Mouse (Mus musculus) stomach, embryonic 15.5 days (tissue): ENCODE data around the gene Pck2. TPM values are rescaled to one million over a fixed set of nuclear protein-coding genes. Genes with fewer than 3 reads are reported as not detected.
A peak's percentile ranks its signal among the peaks of the same experiment; 100 is the strongest.

Experiments used
- ATAC-seq: fragments of 200-750 bp; cut with Nextera tagmentation; 2 replicates; pipeline ENCODE4 v1.8.0; 2017; ENCODE audit warnings: low read depth, moderate number of reproducible peaks, moderate TSS enrichment; ENCODE audit not compliant: insufficient read depth, low FRiP score
- H3K27ac ChIP-seq: fragments of 300-500 bp; sonication (generic); 2 replicates; pipeline ENCODE4 v1.5.1; 2015; ENCODE audit warnings: mild to moderate bottlenecking, inconsistent platforms
- H3K27me3 ChIP-seq: fragments of 300-500 bp; sonication (generic); replicated peaks from 2 replicates; pipeline ENCODE4 v1.6.1; 2015; ENCODE audit warnings: inconsistent platforms
- H3K36me3 ChIP-seq: fragments of 300-500 bp; sonication (generic); 2 replicates; pipeline ENCODE4 v1.6.1; 2015; ENCODE audit warnings: inconsistent platforms
- H3K4me1 ChIP-seq: fragments of 300-500 bp; sonication (generic); 2 replicates; pipeline ENCODE4 v1.6.1; 2015; ENCODE audit warnings: inconsistent platforms
- H3K4me2 ChIP-seq: fragments of 300-500 bp; sonication (generic); 2 replicates; pipeline ENCODE4 v1.6.1; 2015; ENCODE audit warnings: mild to moderate bottlenecking, inconsistent platforms
- H3K4me3 ChIP-seq: fragments of 300-500 bp; sonication (generic); replicated peaks from 2 replicates; pipeline ENCODE4 v1.5.1; 2015; ENCODE audit warnings: inconsistent platforms
- H3K9ac ChIP-seq: fragments of 300-500 bp; sonication (generic); 2 replicates; pipeline ENCODE4 v1.6.1; 2015; ENCODE audit warnings: inconsistent platforms
- H3K9me3 ChIP-seq: fragments of 300-500 bp; sonication (generic); 2 replicates; pipeline ENCODE4 v1.6.1; 2016; ENCODE audit warnings: inconsistent platforms
- WGBS: fragments of 180-500 bp; shearing (Covaris S2); methylation state at CpG from one replicate; pipeline ENCODE4 v1.1.7; 2015; 5-methylcytosine and 5-hydroxymethylcytosine counted together
- polyA plus RNA-seq: library from polyadenylated mRNA; unstranded; fragments of >200 nt; fragmentation: Nextera tagmentation; extraction: Ambion mirVana; gene quantifications from 2 replicates; pipeline ENCODE4 v1.2.1, GENCODE M21; 2015

Gene Pck2
- polyA plus RNA-seq, 1 experiment from 2014 or later = 48.5 TPM

DNA sequence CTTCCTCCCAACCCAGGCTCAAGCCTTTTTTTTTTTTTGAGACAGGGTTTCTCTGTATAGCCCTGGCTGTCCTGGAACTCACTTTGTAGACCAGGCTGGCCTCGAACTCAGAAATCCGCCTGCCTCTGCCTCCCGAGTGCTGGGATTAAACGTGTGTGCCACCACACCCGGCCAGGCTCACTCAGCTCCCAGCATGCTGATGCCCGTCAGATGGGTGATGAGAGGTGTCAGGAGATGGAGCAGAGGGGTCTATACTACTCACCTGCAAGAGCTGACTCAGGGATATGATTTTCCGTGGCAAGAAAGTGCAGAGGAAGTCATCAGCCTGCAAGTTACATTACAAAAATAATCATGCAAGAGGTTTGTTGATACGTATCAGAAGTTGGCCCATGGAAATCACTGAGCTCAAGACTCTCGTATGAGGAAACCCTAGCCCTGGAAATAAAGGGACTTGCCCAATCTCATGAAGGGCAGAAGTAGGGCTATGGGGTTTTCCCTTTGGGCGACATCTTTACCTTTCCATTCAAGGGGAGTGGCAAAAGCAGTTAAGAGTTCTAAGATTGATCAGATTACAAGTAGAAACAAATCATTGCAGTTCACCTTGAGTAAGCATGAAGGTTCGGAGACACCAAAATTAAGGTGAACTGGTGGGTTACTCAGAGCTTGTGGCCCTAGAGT lies 49.8 kb downstream of the Pck2 start:
- 75% methylated on average over 11 of the region's 11 CpGs for WGBS
- no peaks in the 10 kb centered on the region for H3K9me3 ChIP-seq
- no peak for ATAC-seq

GRCm38 (mm10) chr14:55590748-55591330 lies 50.8 kb downstream of the Pck2 start, which contains the start of gene Psme2:
TSS of gene Psme2 (minus strand) at chr14:55591113.
- peaks cover 17% of the 10 kb centered on the region for H3K4me1 ChIP-seq
- peak; percentile 96 for ATAC-seq
- peak within 1 kb of the TSS; percentile 81 for H3K4me3 ChIP-seq
- peak within 1 kb of the TSS; percentile 91 for H3K4me2 ChIP-seq
- H3K27ac ChIP-seq = peak within 1 kb of the TSS; percentile 99
- H3K36me3 ChIP-seq = peaks cover 13% of the 10 kb centered on the region
- peak within 1 kb of the TSS; percentile 77 for H3K9ac ChIP-seq
- no peaks in the 10 kb centered on the region for H3K27me3 ChIP-seq
- under 1% methylated on average over 22 of the region's 22 CpGs for WGBS
- H3K9me3 ChIP-seq = no peaks in the 10 kb centered on the region

More for the DNA sequence above, 49.8 kb downstream of the Pck2 start:
- Histone ChIP-seq H3K36me3 (peaks cover 4% of the 10 kb centered on the region), H3K4me2 (peak overlapping the region; percentile 91), H3K9ac (0 out of 2 replicates have a peak overlapping the region, but pooled peaks have one; percentile 37), H3K27me3 (no peaks in the 10 kb centered on the region), H3K27ac (peak overlapping the region; percentile 99; the same call in 1 of the 2 replicates), H3K4me1 (peaks cover 22% of the 10 kb centered on the region), H3K4me3 (peak overlapping the region; percentile 81)

GRCm38 (mm10) chr14:55591331-55591891 lies 51.3 kb downstream of the Pck2 start, which contains the start of gene Rnf31:
TSS of gene Rnf31 (plus strand) at chr14:55591708.
- Histone ChIP-seq H3K27me3 (no peaks in the 10 kb centered on the region), H3K4me2 (peak within 1 kb of the TSS; percentile 91), H3K9ac (peak within 1 kb of the TSS; percentile 77), H3K27ac (peak within 1 kb of the TSS; percentile 99), H3K9me3 (no peaks in the 10 kb centered on the region), H3K4me3 (peak within 1 kb of the TSS; percentile 81), H3K36me3 (peaks cover 19% of the 10 kb centered on the region), H3K4me1 (peaks cover 17% of the 10 kb centered on the region)
- ATAC-seq = peak; percentile 90
- WGBS = under 1% methylated on average over 33 of the region's 33 CpGs

- WGBS = 4% methylated on average over 16 of the region's 16 CpGs
- Histone ChIP-seq H3K4me2 (peak overlapping the region; percentile 91), H3K27me3 (no peaks in the 10 kb centered on the region), H3K36me3 (peaks cover 26% of the 10 kb centered on the region), H3K4me3 (peak overlapping the region; percentile 81), H3K27ac (peak overlapping the region; percentile 99), H3K9ac (peak overlapping the region; percentile 77), H3K9me3 (no peaks in the 10 kb centered on the region), H3K4me1 (peaks cover 17% of the 10 kb centered on the region)
- ATAC-seq = no peak
These were observed 52.2 kb downstream of the Pck2 start for GRCm38 (mm10) chr14:55592226-55592625.

DNA sequence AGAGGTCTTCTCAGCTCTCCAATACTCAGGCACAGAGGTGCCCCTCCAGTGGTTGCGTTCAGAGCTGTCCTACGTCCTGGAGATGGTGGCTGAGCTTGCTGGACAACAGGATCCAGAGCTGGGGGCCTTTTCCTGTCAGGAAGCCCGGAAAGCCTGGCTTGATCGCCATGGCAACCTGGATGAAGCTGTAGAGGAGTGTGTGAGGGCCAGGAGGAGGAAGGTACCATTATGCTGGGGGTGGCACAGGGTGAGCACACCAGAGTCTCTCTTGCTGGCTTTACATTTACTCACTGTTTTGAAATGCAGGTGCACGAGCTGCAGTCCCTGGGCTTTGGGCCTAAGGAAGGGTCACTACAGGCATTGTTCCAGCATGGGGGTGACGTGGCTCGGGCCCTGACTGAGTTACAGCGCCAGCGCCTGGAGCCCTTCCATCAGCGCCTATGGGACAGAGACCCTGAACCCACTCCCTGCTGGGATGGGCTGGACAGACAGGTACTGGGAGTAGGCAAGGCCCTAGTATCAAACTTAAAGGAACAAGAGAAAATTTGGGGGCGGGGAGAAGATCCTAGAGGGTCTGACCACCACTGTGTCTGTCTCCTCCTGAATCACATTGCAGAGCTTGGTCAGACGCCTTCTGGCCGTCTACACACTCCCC lies 56.1 kb downstream of the Pck2 start:
- WGBS = 79% methylated on average over 13 of the region's 13 CpGs
- Histone ChIP-seq H3K27ac (no peak overlapping the region), H3K36me3 (peaks cover 52% of the 10 kb centered on the region)

GRCm38 (mm10) chr14:55598521-55599390 lies 58.7 kb downstream of the Pck2 start:
- H3K4me3 ChIP-seq = no peak overlapping the region
- H3K9me3 ChIP-seq = no peaks in the 10 kb centered on the region
- H3K27ac ChIP-seq = no peak overlapping the region
- ATAC-seq = no peak
- no peak overlapping the region for H3K4me2 ChIP-seq
- H3K4me1 ChIP-seq = peaks cover 5% of the 10 kb centered on the region; the same call in 1 of the 2 replicates
- H3K36me3 ChIP-seq = peaks cover 62% of the 10 kb centered on the region
- no peak overlapping the region for H3K9ac ChIP-seq
- no peaks in the 10 kb centered on the region for H3K27me3 ChIP-seq
- WGBS = 92% methylated on average over 21 of the region's 21 CpGs

More for the DNA sequence above, 56.1 kb downstream of the Pck2 start:
- H3K4me1 ChIP-seq = 0 out of 2 replicates have a peak, but pooled peaks cover 9% of the 10 kb centered on the region
- H3K4me2 ChIP-seq = no peak overlapping the region
- H3K9me3 ChIP-seq = no peaks in the 10 kb centered on the region
- no peaks in the 10 kb centered on the region for H3K27me3 ChIP-seq
- no peak for ATAC-seq
- H3K9ac ChIP-seq = no peak overlapping the region
- no peak overlapping the region for H3K4me3 ChIP-seq

Other genes with a start within 250 kb of the Pck2 start
- 121 TPM in 2 replicates for gene Dhrs4, start 61.5 kb upstream of the Pck2 start, polyA plus RNA-seq
- gene Carmil3, start 49.6 kb upstream of the Pck2 start, polyA plus RNA-seq = 2.1 and 2.2 TPM in 2 replicates
- 0.23 and 0.42 TPM in 2 replicates for gene Cpne6, start 29.8 kb upstream of the Pck2 start, polyA plus RNA-seq
- gene Nrl, start 15.3 kb upstream of the Pck2 start, polyA plus RNA-seq = not detected in 2 replicates
- gene Dcaf11, start 19.7 kb downstream of the Pck2 start, polyA plus RNA-seq = 63.6 and 75.7 TPM in 2 replicates
- gene A730061H03Rik, start 20.1 kb downstream of the Pck2 start, polyA plus RNA-seq = 1.2 and 1.4 TPM in 2 replicates
- 0.50 and 1.2 TPM in 2 replicates for gene Fitm1, start 35.4 kb downstream of the Pck2 start, polyA plus RNA-seq
- gene Psme1, start 37.9 kb downstream of the Pck2 start, polyA plus RNA-seq = 159 and 176 TPM in 2 replicates
- 9.4 and 11.2 TPM in 2 replicates for gene Emc9, start 45.0 kb downstream of the Pck2 start, polyA plus RNA-seq
- 265 and 289 TPM in 2 replicates for gene Psme2, start 50.8 kb downstream of the Pck2 start, polyA plus RNA-seq
- gene Rnf31, start 51.4 kb downstream of the Pck2 start, polyA plus RNA-seq = 16.7 and 18.4 TPM in 2 replicates
- 11.6 and 12.1 TPM in 2 replicates for gene Irf9, start 63.3 kb downstream of the Pck2 start, polyA plus RNA-seq
- 9.2 and 10.7 TPM in 2 replicates for gene Rec8, start 77.8 kb downstream of the Pck2 start, polyA plus RNA-seq
- gene Ipo4, start 95.7 kb downstream of the Pck2 start, polyA plus RNA-seq = 81.1 and 82.4 TPM in 2 replicates
- 1.3 and 1.7 TPM in 2 replicates for gene Gm49378, start 97.6 kb downstream of the Pck2 start, polyA plus RNA-seq
- gene Tm9sf1, start 103.5 kb downstream of the Pck2 start, polyA plus RNA-seq = 123 and 124 TPM in 2 replicates
- gene Tssk4, start 109.9 kb downstream of the Pck2 start, polyA plus RNA-seq = 0.40 and 0.59 TPM in 2 replicates
- gene Mdp1, start 120.2 kb downstream of the Pck2 start, polyA plus RNA-seq = 51.3 and 54.3 TPM in 2 replicates
- gene Gmpr2, start 131.7 kb downstream of the Pck2 start, polyA plus RNA-seq = 53.5 and 54.6 TPM in 2 replicates
- gene Nedd8, start 131.9 kb downstream of the Pck2 start, polyA plus RNA-seq = 495 and 515 TPM in 2 replicates
- 33.9 and 40.4 TPM in 2 replicates for gene Tinf2, start 141.6 kb downstream of the Pck2 start, polyA plus RNA-seq
- 17.9 and 30.5 TPM in 2 replicates for gene Tgm1, start 173.7 kb downstream of the Pck2 start, polyA plus RNA-seq
- 30.0 and 35.8 TPM in 2 replicates for gene Rabggta, start 182.0 kb downstream of the Pck2 start, polyA plus RNA-seq
- gene Dhrs1, start 205.4 kb downstream of the Pck2 start, polyA plus RNA-seq = 92.9 and 96.4 TPM in 2 replicates
- gene Nop9, start 205.4 kb downstream of the Pck2 start, polyA plus RNA-seq = 34.3 and 36.7 TPM in 2 replicates
- gene Cideb, start 218.2 kb downstream of the Pck2 start, polyA plus RNA-seq = 11.8 and 12.9 TPM in 2 replicates
- 0.85 and 0.96 TPM in 2 replicates for gene Ltb4r2, start 221.2 kb downstream of the Pck2 start, polyA plus RNA-seq
- gene Ltb4r1, start 225.7 kb downstream of the Pck2 start, polyA plus RNA-seq = 3.8 and 4.7 TPM in 2 replicates
- gene Adcy4, start 243.8 kb downstream of the Pck2 start, polyA plus RNA-seq = 6.3 and 8.0 TPM in 2 replicates
- gene Ripk3, start 248.6 kb downstream of the Pck2 start, polyA plus RNA-seq = 32.0 and 36.9 TPM in 2 replicates